Mouse (Mus musculus): ENCODE measurements around the gene Rhbdd1.

Gene Rhbdd1

GRCm38 (mm10) chr1:82291930-82292712, 24.1 kb upstream of the Rhbdd1 start:
- DNase-seq, result no peak

- DNase-seq, result peak; percentile 80
These were observed 23.5 kb upstream of the Rhbdd1 start for GRCm38 (mm10) chr1:82292771-82293170.

GRCm38 (mm10) chr1:82294102-82294501, 22.1 kb upstream of the Rhbdd1 start:
- no peak for DNase-seq

DNA sequence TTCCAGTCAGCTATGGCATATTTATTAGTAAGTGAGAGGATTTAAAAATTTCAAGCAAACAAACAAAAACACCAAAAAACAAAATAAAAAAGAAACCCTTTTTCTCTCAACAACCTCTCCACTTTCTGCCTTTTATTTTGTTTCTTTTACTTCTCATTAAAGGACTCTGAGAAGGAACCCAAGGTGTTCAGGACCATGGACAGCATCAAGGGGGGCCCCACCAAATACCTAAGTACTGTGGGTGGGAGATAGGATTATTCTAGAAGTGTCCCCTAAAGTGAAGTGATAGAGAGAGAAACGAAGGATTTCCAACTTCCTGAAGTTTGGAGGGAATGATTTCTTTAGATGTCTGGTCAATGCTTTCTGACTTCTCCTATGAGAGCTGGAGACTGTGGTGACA, 17.7 kb upstream of the Rhbdd1 start:
- DNase-seq, result no peak

DNA sequence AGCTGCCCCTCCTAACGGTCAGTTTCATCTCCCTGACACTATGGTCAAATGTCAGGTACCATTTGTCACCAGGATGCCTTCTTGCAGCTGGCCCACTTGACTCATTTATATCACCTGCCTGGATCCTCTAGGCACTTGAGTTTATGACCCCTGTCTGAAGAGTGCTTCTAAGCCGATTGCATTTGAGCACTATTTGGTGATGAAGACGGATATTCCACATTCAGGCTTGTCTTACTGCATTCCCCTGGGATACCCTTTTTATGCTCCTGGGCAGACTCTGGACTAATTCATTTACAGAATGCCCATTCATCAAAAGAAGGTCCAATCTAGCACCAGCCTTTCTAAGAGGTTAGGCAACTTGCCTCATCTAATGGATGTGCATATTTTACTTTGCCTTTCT, 11.8 kb upstream of the Rhbdd1 start:
- DNase-seq, result no peak

DNA sequence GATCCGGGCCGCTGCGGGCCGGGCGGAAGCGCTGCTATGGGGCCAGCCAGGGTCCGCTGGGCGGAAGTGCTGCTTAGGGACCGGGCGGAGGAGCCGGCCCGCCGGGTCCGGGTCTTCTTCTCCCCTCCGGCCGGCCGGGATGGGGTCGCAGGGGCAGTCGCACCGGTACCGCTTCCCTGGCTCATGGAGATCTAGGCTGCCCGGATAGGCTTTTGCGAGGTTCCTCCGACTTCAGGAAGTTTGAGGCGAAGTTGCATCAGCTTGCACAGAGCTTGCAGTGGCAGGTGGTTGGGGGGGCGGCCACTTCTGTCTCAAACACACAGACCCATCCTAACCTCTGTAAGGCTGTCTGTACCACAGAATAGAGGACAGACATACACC, 484 bp downstream of the Rhbdd1 start:
- no peak for DNase-seq

GRCm38 (mm10) chr1:82320456-82320855, 4.2 kb downstream of the Rhbdd1 start:
- peak; percentile 5 for DNase-seq

DNA sequence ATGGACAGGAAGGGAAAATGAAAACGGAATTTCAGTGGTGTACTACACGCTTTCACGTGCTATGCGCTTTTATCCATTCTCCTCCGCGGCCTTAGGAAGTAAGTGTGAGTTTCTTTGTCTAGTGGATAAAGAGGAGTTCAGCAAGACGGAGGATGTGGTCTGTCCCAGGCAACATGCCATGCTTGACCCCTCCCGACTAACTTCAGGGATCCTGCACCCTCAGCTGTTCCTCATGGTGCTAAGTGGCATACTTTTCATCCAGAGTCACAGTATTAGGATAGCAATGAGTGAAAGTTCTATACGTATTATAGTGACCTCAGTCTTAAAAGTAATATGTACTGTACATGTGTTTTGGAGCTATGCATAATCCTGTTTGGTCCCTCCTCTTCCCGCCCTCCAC, 4.6 kb downstream of the Rhbdd1 start:
- DNase-seq, result no peak

DNA sequence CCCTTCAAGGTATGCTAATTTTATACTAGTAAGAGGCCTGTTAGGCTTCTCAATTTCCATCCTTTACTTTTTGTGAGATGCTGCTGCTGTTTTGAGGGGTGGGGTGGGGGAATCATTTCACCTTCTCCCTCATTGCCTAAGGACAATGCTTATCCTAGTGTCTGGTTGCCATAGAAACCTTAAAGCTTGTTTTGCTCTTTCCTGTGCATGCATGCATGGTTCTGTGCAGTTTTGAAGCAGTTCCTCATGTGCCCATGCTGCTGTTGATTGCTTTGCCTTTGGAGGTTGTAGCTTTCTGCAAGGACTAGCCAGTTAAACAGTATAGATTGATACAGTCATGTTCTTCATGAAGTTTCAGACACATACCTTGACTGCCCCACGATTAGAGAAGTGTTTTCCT, 5.2 kb downstream of the Rhbdd1 start:
- no peak for DNase-seq

- DNase-seq, result no peak
These were observed 8.0 kb downstream of the Rhbdd1 start for GRCm38 (mm10) chr1:82324131-82324785.

GRCm38 (mm10) chr1:82326120-82326519, 9.9 kb downstream of the Rhbdd1 start:
- no peak for DNase-seq

DNA sequence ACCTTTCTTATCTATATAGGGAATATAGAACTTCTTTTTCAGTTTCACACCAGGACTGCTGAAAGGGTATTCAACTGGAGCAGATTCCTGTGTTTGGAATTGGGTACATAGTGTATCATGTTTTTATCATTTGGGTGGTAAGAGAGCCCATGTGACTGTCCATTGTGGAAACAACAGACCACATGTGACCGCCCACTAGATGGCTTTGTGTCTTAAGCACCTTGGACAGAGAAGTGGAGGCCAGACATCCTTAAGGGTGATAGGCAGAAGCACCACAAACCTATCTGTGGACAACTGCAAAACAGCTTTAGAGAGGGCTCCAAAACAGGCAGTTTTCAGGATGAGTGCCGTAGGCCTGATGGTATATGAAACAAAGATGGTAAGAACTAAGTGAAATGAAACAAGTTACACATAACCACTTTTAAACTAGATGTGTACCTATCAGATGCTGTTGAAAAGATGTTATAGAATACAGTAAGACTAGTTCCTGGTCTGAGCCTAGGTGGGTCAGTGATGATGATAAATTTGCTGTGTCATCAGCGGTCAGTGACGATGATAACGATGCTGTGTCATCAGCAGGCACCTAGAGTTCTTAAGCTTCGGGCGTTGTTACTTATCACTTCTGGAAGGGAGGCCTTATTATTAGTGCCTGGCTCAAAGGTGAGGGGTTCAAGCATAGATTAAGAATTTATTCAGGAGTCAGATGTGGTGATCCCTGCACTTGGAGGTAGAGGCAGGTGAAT, 12.0 kb downstream of the Rhbdd1 start:
- no peak for DNase-seq

- DNase-seq, result no peak
These were observed 13.1 kb downstream of the Rhbdd1 start for GRCm38 (mm10) chr1:82329237-82329953.

GRCm38 (mm10) chr1:82329954-82330247, 13.6 kb downstream of the Rhbdd1 start:
- no peak for DNase-seq

DNA sequence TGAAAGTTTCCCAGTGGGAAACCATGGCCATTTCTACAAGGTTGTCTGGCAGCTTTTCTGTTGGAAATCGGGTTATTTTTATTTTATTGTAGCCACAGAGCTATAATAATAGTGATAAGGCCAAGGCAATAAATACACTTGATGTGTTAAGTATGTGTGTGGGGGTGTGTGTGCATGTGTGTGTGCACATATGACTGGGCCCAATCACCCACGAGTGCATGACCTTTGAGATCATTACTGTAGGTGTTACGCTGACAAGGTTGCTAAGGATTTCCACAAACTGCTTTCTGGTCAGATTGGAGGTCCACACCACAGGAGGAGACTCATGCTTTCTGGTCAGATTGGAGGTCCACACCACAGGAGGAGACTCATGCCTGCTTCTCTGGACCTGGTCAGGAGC, 18.3 kb downstream of the Rhbdd1 start:
- DNase-seq, result no peak

GRCm38 (mm10) chr1:82353089-82353488, 36.8 kb downstream of the Rhbdd1 start:
- no peak for DNase-seq

DNA sequence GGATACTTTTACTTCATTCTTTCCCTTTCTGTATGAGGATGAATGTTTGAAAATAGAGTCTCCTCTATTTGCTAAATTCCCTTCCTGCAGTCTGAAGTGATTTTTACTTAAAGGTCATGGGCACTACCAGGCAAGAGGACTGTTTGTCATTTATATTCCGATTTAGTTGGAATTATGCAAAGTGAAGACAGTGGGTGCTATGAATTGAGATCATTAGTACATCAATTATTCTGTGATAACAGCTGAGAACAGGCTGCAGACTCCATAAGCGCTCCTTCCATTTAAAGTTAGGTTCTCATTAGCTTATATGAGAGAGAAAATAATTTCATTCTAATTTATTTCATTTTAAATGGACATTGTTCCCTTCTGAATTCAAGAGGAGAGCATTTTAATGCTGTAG, 37.5 kb downstream of the Rhbdd1 start:
- DNase-seq, result no peak

DNA sequence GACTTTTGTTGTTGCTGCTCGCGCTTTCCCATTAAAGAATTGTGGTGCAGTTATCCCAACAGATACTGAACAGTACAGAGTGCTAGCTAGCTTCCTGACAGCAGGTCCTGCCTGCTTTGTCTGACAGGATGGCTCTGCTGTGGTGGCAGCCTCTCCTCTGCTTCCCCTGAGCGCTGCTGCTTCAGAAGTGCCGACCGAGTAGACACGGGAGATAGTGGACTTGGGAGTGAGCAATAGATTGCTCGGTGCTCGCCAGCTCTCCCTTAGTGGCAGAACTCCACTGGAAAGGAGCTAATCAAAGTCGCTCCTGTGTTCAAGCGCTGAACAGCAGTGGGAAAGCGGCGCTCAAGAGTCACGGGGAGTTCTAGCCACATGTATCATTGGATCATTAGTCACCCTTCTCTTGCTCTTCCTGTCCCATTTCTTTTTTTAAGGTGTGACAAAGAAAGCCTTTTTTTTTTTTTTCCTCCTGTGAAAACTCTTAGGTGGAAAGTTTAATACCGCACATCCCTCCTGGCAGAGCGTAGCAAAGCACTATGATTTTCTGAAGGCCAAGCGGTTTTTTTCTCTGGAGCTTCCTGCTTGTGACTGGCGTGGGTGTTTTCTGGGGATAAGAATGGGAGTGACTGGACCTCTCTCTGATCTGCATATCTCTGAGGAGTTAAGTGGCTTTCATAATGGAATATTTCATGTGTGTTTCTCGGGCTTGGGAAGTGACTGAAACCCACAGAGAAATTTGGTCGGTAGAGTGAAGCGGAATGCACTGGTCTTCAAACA, 42.8 kb downstream of the Rhbdd1 start:
- peak; percentile 8 for DNase-seq

DNA sequence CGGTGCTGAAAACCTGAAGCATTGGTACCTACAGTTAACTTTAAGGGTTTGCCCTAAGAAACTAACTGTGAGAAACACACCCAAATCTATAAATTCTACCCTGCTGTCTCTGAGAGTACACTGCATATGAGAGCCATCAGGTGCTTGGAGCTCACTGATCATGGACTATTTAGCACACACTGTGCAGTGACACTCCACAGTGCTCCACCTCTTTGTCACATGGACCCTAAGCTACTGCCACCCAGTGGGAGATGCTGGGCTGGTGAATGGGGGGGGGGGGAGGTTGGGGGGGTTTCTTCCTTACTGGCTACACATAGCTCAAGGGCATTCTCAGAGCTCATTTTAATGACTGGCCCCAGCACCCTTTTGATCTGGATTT, 43.4 kb downstream of the Rhbdd1 start:
- DNase-seq, result no peak

- no peak for DNase-seq
These were observed 45.0 kb downstream of the Rhbdd1 start for GRCm38 (mm10) chr1:82361240-82361639.

DNA sequence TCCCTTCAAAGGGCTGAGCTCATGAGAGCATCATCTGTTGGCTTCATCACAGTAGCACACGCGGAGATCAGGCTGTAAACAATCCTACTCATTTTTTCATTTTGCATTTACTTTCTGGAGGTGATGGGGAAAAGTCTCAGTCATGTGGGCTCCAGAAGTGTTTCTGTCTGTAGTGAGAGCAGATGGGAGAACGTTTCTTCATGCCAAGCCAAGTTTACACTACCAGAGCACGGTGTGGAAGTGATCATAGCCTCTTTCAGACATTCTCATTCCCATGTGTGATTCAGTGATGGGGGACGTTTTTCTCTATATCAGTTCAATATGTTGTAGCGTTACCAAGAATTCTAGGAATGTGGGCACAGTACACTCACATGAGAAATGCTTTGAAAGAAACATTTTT, 45.9 kb downstream of the Rhbdd1 start:
- DNase-seq, result peak; percentile 23

- no peak for DNase-seq
These were observed 47.8 kb downstream of the Rhbdd1 start for GRCm38 (mm10) chr1:82364047-82364446.

DNA sequence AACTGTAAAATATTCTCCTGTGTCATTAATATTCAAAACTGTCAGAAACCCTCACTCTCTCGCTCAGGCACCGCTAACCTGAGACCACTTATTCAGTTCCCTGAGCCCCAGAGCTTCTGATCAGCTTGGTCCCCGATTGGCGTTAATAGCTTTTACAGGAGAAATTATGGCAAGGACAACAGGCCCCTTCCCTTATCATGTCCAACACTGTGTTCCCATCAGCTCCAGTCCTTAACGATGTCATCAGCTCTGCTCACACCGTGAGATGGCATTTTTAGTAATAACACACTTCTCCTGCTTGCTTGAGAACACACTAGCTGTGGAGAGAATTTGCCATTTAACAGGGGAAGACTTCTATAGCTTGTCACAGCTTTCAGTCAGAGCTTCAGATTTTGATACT, 48.2 kb downstream of the Rhbdd1 start:
- DNase-seq, result no peak

Data from right cerebral cortex, postnatal 25 days (tissue).